Mouse (Mus musculus) liver, adult 2 months (tissue): ENCODE measurements around the gene Thg1l. TPM values are rescaled to one million over a fixed set of nuclear protein-coding genes. Genes with fewer than 3 reads are reported as not detected.

ENCODE experiments used
- DNase-seq: peaks from one replicate; pipeline ENCODE4 v3.0.0-alpha.2; 2011; ENCODE audit warnings: low read depth, low spot score; ENCODE audit errors: extremely low read depth
- H3K27ac ChIP-seq: fragments of 200-500 bp; replicated peaks from 2 replicates; pipeline ENCODE4 v1.5.1; 2012; ENCODE audit warnings: low read depth, mild to moderate bottlenecking, control low read depth, inconsistent platforms, low read length; ENCODE audit not compliant: insufficient read depth
- H3K27me3 ChIP-seq: fragments of 200-500 bp; 2 replicates; pipeline ENCODE4 v1.6.1; 2012; ENCODE audit warnings: mild to moderate bottlenecking, moderate library complexity, low read length, inconsistent platforms; ENCODE audit not compliant: control insufficient read depth, insufficient read depth
- H3K36me3 ChIP-seq: fragments of 200-500 bp; 2 replicates; pipeline ENCODE4 v1.6.1; 2012; ENCODE audit warnings: low read length, inconsistent platforms; ENCODE audit not compliant: control insufficient read depth, insufficient read depth
- H3K4me1 ChIP-seq: fragments of 200-500 bp; 2 replicates; pipeline ENCODE4 v1.6.1; 2011; ENCODE audit warnings: low read length; ENCODE audit not compliant: control insufficient read depth, insufficient read depth
- H3K4me3 ChIP-seq: fragments of 200-500 bp; 2 replicates; pipeline ENCODE4 v1.5.1; 2011; ENCODE audit warnings: low read depth, mild to moderate bottlenecking, control low read depth, low read length, moderate library complexity; ENCODE audit not compliant: insufficient read depth
- H3K79me2 ChIP-seq: fragments of 200-500 bp; 2 replicates; pipeline ENCODE4 v1.6.1; 2012; ENCODE audit warnings: inconsistent platforms, mild to moderate bottlenecking, low read length, moderate library complexity; ENCODE audit not compliant: control insufficient read depth, insufficient read depth
- H3K9ac ChIP-seq: fragments of 200-500 bp; 2 replicates; pipeline ENCODE4 v1.6.1; 2012; ENCODE audit warnings: low read depth, mild to moderate bottlenecking, control low read depth, inconsistent platforms, low read length
- CTCF ChIP-seq: fragments of 200-500 bp; IDR thresholded peaks from 2 replicates; pipeline ENCODE4 v1.5.1; 2011; ENCODE audit warnings: low read depth, low read length, control low read depth
- POLR2A ChIP-seq: fragments of 200-500 bp; IDR thresholded peaks from 2 replicates; pipeline ENCODE4 v1.6.1; 2011; ENCODE audit warnings: low read length, control low read depth; ENCODE audit not compliant: insufficient read depth; ENCODE audit errors: extremely low read depth
- whole genome bisulfite sequencing: fragments of 180-500 bp; shearing (Covaris S2); methylation state at CpG from one replicate; pipeline ENCODE4 v1.1.7; 2018; 5-methylcytosine and 5-hydroxymethylcytosine counted together
- polyA plus RNA-seq: library from polyadenylated mRNA; depleted of rRNA; stranded (reverse); fragments of >200 nt; gene quantifications from 2 replicates; pipeline ENCODE4 v1.2.3, GENCODE M21; 2012
- total RNA-seq: library from RNA; depleted of rRNA; stranded (reverse); fragments of >200 nt; gene quantifications from 2 replicates; pipeline ENCODE4 v1.2.3, GENCODE M21; 2014

Thg1l gene
- total and polyA plus RNA-seq, 2 experiments: 2.6 to 3.1 TPM

- H3K9ac ChIP-seq: no peak overlapping the region
Observed at GRCm38 (mm10) chr11:45943108-45943705, 12.1 kb downstream of the Thg1l start.

DNA sequence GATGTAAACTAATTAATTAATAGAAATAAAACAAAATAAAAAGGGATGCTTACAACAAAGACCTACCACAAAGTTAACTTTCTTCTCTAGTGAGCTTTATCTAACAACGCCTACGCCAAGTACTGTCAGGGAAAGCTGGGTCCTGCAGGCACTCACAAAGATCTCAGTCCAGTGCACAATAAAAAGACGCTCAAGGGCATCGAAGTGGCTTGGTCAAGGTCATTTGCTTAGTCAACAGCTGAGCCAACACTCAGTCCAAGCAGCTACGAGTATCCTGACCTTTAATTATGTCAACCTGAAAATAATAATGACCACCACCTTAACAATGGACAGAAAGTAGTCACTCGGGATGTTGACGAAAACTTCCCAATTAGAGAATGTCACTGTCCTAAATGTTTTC lies 13.0 kb downstream of the Thg1l start:
- H3K79me2 ChIP-seq: no peaks in the 10 kb centered on the region
- H3K4me1 ChIP-seq: peaks cover 8% of the 10 kb centered on the region
- WGBS: 85% methylated on average over 7 of the region's 7 CpGs
- no peaks in the 10 kb centered on the region for H3K27me3 ChIP-seq
- TF ChIP-seq CTCF (no peak), POLR2A (no peak)
- H3K9ac ChIP-seq: no peak overlapping the region
- no peak overlapping the region for H3K4me3 ChIP-seq
- DNase-seq: no peak
- H3K36me3 ChIP-seq: no peaks in the 10 kb centered on the region
- no peak overlapping the region for H3K27ac ChIP-seq

More at GRCm38 (mm10) chr11:45943108-45943705, 12.1 kb downstream of the Thg1l start:
- Histone ChIP-seq H3K36me3 (no peaks in the 10 kb centered on the region), H3K4me3 (no peak overlapping the region), H3K27me3 (no peaks in the 10 kb centered on the region), H3K79me2 (no peaks in the 10 kb centered on the region), H3K4me1 (peaks cover 8% of the 10 kb centered on the region), H3K27ac (no peak overlapping the region)
- WGBS: 52% methylated on average over 7 of the region's 7 CpGs
- peak; percentile 46 for DNase-seq
- TF ChIP-seq CTCF (no peak), POLR2A (no peak)

DNA sequence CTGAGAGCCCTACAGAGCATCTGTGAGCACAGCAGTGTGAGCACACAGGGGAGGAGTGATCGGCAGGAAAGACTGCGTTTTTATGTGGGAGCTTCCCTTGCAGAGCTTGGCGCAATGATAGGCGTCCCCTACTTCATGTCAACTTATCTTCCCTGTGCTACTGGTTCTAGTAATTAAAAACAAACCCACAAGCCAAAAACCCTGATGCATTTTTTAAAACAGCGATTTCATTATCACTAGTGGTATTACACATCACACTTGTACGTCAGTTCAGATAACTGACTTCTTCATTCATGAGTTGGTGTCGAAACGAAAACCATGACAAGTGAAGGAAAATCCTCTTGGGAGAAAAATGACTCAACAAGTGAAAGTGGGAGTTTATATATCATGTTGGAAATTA lies 16.4 kb downstream of the Thg1l start:
- H3K9ac ChIP-seq: no peak overlapping the region
- peaks cover 5% of the 10 kb centered on the region; the same call in 1 of the 2 replicates for H3K36me3 ChIP-seq
- no peak for DNase-seq
- no peaks in the 10 kb centered on the region for H3K79me2 ChIP-seq
- H3K4me1 ChIP-seq: peaks cover 6% of the 10 kb centered on the region
- H3K4me3 ChIP-seq: no peak overlapping the region
- 93% methylated on average over 8 of the region's 8 CpGs for WGBS
- no peaks in the 10 kb centered on the region for H3K27me3 ChIP-seq
- TF ChIP-seq CTCF (no peak), POLR2A (no peak)
- no peak overlapping the region for H3K27ac ChIP-seq

GRCm38 (mm10) chr11:45937478-45937877 lies 17.8 kb downstream of the Thg1l start:
- no peak for DNase-seq
- H3K27me3 ChIP-seq: no peaks in the 10 kb centered on the region
- no peak overlapping the region for H3K4me3 ChIP-seq
- 94% methylated on average over 8 of the region's 8 CpGs for WGBS
- H3K27ac ChIP-seq: no peak overlapping the region
- H3K9ac ChIP-seq: no peak overlapping the region
- peaks cover 5% of the 10 kb centered on the region; the same call in 1 of the 2 replicates for H3K36me3 ChIP-seq
- TF ChIP-seq CTCF: no peak
- TF ChIP-seq POLR2A: no peak
- no peaks in the 10 kb centered on the region for H3K79me2 ChIP-seq
- H3K4me1 ChIP-seq: no peaks in the 10 kb centered on the region

DNA sequence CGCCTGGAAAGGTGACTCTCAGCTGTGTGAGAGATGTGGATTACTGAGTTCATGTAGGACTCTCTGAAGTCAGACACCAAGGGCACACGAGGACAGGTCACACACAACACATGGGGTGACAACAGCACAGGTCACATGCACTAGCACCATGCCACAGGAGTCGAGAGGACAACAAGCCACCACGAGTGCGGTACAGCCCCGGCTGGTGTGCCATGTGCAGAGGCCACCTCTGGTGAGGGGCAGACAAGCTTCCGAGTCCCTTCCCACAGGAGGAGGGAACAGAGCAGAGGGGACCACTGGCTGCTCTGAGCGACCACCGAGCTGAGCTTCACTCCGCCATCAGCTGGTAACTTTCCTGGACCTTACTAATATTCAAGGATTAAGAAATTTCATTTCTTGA lies 22.5 kb downstream of the Thg1l start:
- no peak for DNase-seq
- Histone ChIP-seq H3K36me3 (peaks cover 5% of the 10 kb centered on the region; the same call in 1 of the 2 replicates), H3K27ac (no peak overlapping the region), H3K79me2 (no peaks in the 10 kb centered on the region), H3K9ac (no peak overlapping the region), H3K4me3 (no peak overlapping the region), H3K27me3 (no peaks in the 10 kb centered on the region), H3K4me1 (no peaks in the 10 kb centered on the region)
- WGBS: 91% methylated on average over 10 of the region's 10 CpGs
- TF ChIP-seq CTCF: no peak
- TF ChIP-seq POLR2A: no peak

- no peak for TF ChIP-seq CTCF
- TF ChIP-seq POLR2A: no peak
- Histone ChIP-seq H3K79me2 (no peaks in the 10 kb centered on the region), H3K36me3 (no peaks in the 10 kb centered on the region), H3K27ac (no peak overlapping the region), H3K4me1 (no peaks in the 10 kb centered on the region), H3K9ac (no peak overlapping the region), H3K4me3 (no peak overlapping the region), H3K27me3 (no peaks in the 10 kb centered on the region)
- DNase-seq: no peak
- 84% methylated on average over 10 of the region's 10 CpGs for WGBS
Observed at GRCm38 (mm10) chr11:45929541-45929940, 25.8 kb downstream of the Thg1l start.
